In the genomic region with DNA sequence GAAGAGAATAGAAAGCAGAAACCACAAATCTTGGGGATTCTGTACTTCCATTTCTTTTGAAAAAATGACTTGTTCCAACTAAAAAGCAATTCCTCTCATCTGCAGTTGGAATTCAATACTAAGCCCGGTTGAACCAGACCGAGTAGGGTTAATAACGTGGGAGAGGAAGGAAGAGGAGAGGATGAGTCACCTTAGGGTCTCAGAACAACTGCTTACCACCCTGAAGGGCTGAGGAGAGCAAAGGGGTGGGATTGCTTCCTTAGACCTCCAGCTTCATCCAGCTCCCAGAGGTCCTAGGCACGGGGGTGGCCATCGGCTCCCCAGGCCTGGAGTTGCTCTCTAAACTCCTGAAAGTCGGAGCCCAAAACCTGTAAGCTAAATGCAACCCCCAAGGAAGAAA, we compare ENCODE assay signal across 8 mouse cellular contexts. TPM values are rescaled to one million over a fixed set of nuclear protein-coding genes. Genes with fewer than 3 reads are reported as not detected.
DNase-seq lines count a peak whose midpoint lies in the region; ATAC-seq and TF ChIP-seq lines count a peak whose summit lies in the region.

No protein-coding gene starts in this region.

- peak overlapping the region; percentile 96 for H3K9ac ChIP-seq in embryonic facial prominence, embryonic 13.5 days
- H3K9ac ChIP-seq in intestine, postnatal 0 days (ENCODE audit: low read depth, low read length) = peak overlapping the region; percentile 78; the same call in 1 of the 2 replicates
- peak overlapping the region; percentile 82 for H3K9ac ChIP-seq in neural tube, embryonic 14.5 days (replicated peaks; ENCODE audit: low read depth, low read length)

- H3K4me3 ChIP-seq in left cerebral cortex, adult 2 months = peak overlapping the region; percentile 86
- peak overlapping the region; percentile 82 for H3K4me3 ChIP-seq in embryonic facial prominence, embryonic 13.5 days
- H3K4me3 ChIP-seq in intestine, postnatal 0 days (ENCODE audit: low read depth, low read length) = peak overlapping the region; percentile 81
- peak overlapping the region; percentile 78 for H3K4me3 ChIP-seq in neural tube, embryonic 14.5 days (ENCODE audit: low read depth, low read length)

- H3K9me3 ChIP-seq in embryonic facial prominence, embryonic 13.5 days = no peaks in the 10 kb centered on the region
- H3K9me3 ChIP-seq in intestine, postnatal 0 days (ENCODE audit: control insufficient read depth) = no peaks in the 10 kb centered on the region
- H3K9me3 ChIP-seq in neural tube, embryonic 14.5 days (ENCODE audit: control insufficient read depth, low read length) = no peaks in the 10 kb centered on the region

- ATAC-seq in embryonic facial prominence, embryonic 13.5 days (ENCODE audit: insufficient number of reproducible peaks, insufficient read depth, low FRiP score, low TSS enrichment, low read depth) = no peak
- ATAC-seq in intestine, postnatal 0 days = no peak
- ATAC-seq in neural tube, embryonic 14.5 days (ENCODE audit: low read depth) = no peak

- H3K4me1 ChIP-seq in embryonic facial prominence, embryonic 13.5 days = peaks cover 43% of the 10 kb centered on the region
- peaks cover 16% of the 10 kb centered on the region; the same call in 1 of the 2 replicates for H3K4me1 ChIP-seq in intestine, postnatal 0 days (replicated peaks; ENCODE audit: control insufficient read depth, insufficient read depth, low read length)
- peaks cover 31% of the 10 kb centered on the region for H3K4me1 ChIP-seq in neural tube, embryonic 14.5 days (ENCODE audit: control insufficient read depth, insufficient read depth, low read length)

- intact Hi-C loops in left cerebral cortex, adult 2 months (cut with DNase I) = no loop called here
- intact Hi-C loops in left cerebral cortex, postnatal 10 days (cut with DNase I) = no loop called here

- peak overlapping the region; percentile 97; the same call in 1 of the 2 replicates for H3K27ac ChIP-seq in left cerebral cortex, adult 2 months
- peak overlapping the region; percentile 99 for H3K27ac ChIP-seq in embryonic facial prominence, embryonic 13.5 days
- peak overlapping the region; percentile 95 for H3K27ac ChIP-seq in intestine, postnatal 0 days (ENCODE audit: low read depth, low read length)
- no peak overlapping the region; the same call in 1 of the 2 replicates for H3K27ac ChIP-seq in neural tube, embryonic 14.5 days (ENCODE audit: low read depth, low read length)

- no peak for DNase-seq in left cerebral cortex, adult 2 months (ENCODE audit: extremely low spot score in 1 of 2, low spot score in 2 of 2)
- DNase-seq in left cerebral cortex, postnatal 10 days (ENCODE audit: extremely low spot score in 1 of 2, low spot score in 2 of 2) = no peak
- no peak for DNase-seq in thymus, postnatal 0 days (ENCODE audit: low spot score)
- no peak for DNase-seq in layer of hippocampus, postnatal 10 days (ENCODE audit: low spot score in 2 of 2)
- DNase-seq in spleen, postnatal 14 days (ENCODE audit: low spot score in 2 of 2) = no peak

- peak overlapping the region; percentile 85 for H3K4me2 ChIP-seq in embryonic facial prominence, embryonic 13.5 days
- peak overlapping the region; percentile 97 for H3K4me2 ChIP-seq in intestine, postnatal 0 days (replicated peaks; ENCODE audit: low read depth)
- peak overlapping the region; percentile 57 for H3K4me2 ChIP-seq in neural tube, embryonic 14.5 days (ENCODE audit: low read depth, low read length)

- 4% methylated on average over 6 of the region's 6 CpGs for WGBS in embryonic facial prominence, embryonic 13.5 days
- 20% methylated on average over 6 of the region's 6 CpGs for WGBS in intestine, postnatal 0 days
- WGBS in neural tube, embryonic 14.5 days = 19% methylated on average over 6 of the region's 6 CpGs

- H3K27me3 ChIP-seq in embryonic facial prominence, embryonic 13.5 days = no peaks in the 10 kb centered on the region
- H3K27me3 ChIP-seq in intestine, postnatal 0 days (replicated peaks; ENCODE audit: control insufficient read depth, insufficient read depth, low read length) = no peaks in the 10 kb centered on the region
- no peaks in the 10 kb centered on the region; the same call in 1 of the 2 replicates for H3K27me3 ChIP-seq in neural tube, embryonic 14.5 days (ENCODE audit: control insufficient read depth, insufficient read depth, low read length)

- TF ChIP-seq CTCF in left cerebral cortex, adult 2 months (IDR thresholded peaks at IDR 0.05) = no peak
- no peak for TF ChIP-seq CTCF in intestine, postnatal 0 days (IDR thresholded peaks at IDR 0.05; ENCODE audit: low read depth)

- peaks cover 45% of the 10 kb centered on the region for H3K36me3 ChIP-seq in embryonic facial prominence, embryonic 13.5 days
- peaks cover 24% of the 10 kb centered on the region for H3K36me3 ChIP-seq in intestine, postnatal 0 days (ENCODE audit: control insufficient read depth, insufficient read depth)
- peaks cover 8% of the 10 kb centered on the region; the same call in 1 of the 2 replicates for H3K36me3 ChIP-seq in neural tube, embryonic 14.5 days (ENCODE audit: control insufficient read depth, insufficient read depth, low read length)

RNA-seq across cellular contexts. Expression of a gene that starts 0.5 kb away (rescaled TPM):
- total RNA-seq in left cerebral cortex, adult 2 months (2021) = 10 to 100 TPM; 62.3 TPM
- 10 to 100 TPM; 61.9 to 63.1 TPM for total RNA-seq in left cerebral cortex, postnatal 10 days (2021)
- 58.8 and 60.4 TPM in 2 replicates for polyA plus RNA-seq in embryonic facial prominence, embryonic 13.5 days (2015; fragmentation: Nextera tagmentation; extraction: Ambion mirVana)
- 28.2 and 31.8 TPM in 2 replicates for polyA plus RNA-seq in intestine, postnatal 0 days (2015; fragmentation: Nextera tagmentation; extraction: Ambion mirVana)
- 35.6 and 42.1 TPM in 2 replicates for polyA plus RNA-seq in neural tube, embryonic 14.5 days (2014; fragmentation: Nextera tagmentation; extraction: Ambion mirVana)
- polyA plus RNA-seq in thymus, postnatal 0 days (2015; fragmentation: Nextera tagmentation; extraction: Ambion mirVana) = 32.5 and 32.8 TPM in 2 replicates
- total RNA-seq in layer of hippocampus, postnatal 10 days (2021) = 10 to 100 TPM; 59.9 to 65.7 TPM

RNA-seq across cellular contexts. Expression of a gene that starts 0.8 kb away (rescaled TPM):
- 10 to 100 TPM in 1 of 2 experiments, 1 to 10 TPM in 1; 7.9 to 10.3 TPM for total RNA-seq in left cerebral cortex, adult 2 months (2021)
- 10 to 100 TPM; 12.2 to 12.5 TPM for total RNA-seq in left cerebral cortex, postnatal 10 days (2021)
- polyA plus RNA-seq in embryonic facial prominence, embryonic 13.5 days (2015; fragmentation: Nextera tagmentation; extraction: Ambion mirVana) = 25.5 and 26.0 TPM in 2 replicates
- 5.1 and 5.7 TPM in 2 replicates for polyA plus RNA-seq in intestine, postnatal 0 days (2015; fragmentation: Nextera tagmentation; extraction: Ambion mirVana)
- polyA plus RNA-seq in neural tube, embryonic 14.5 days (2014; fragmentation: Nextera tagmentation; extraction: Ambion mirVana) = 13.9 and 16.6 TPM in 2 replicates
- polyA plus RNA-seq in thymus, postnatal 0 days (2015; fragmentation: Nextera tagmentation; extraction: Ambion mirVana) = 6.0 and 6.6 TPM in 2 replicates
- total RNA-seq in layer of hippocampus, postnatal 10 days (2021) = 10 to 100 TPM; 13.9 to 17.6 TPM

RNA-seq across cellular contexts. Expression of a gene that starts 12.7 kb away (rescaled TPM):
- total RNA-seq in left cerebral cortex, adult 2 months (2021) = under 1 TPM; 0.48 to 0.63 TPM
- total RNA-seq in left cerebral cortex, postnatal 10 days (2021) = under 1 TPM; 0.49 to 0.59 TPM
- 0.80 and 1.0 TPM in 2 replicates for polyA plus RNA-seq in embryonic facial prominence, embryonic 13.5 days (2015; fragmentation: Nextera tagmentation; extraction: Ambion mirVana)
- polyA plus RNA-seq in intestine, postnatal 0 days (2015; fragmentation: Nextera tagmentation; extraction: Ambion mirVana) = 0.97 and 1.4 TPM in 2 replicates
- polyA plus RNA-seq in neural tube, embryonic 14.5 days (2014; fragmentation: Nextera tagmentation; extraction: Ambion mirVana) = 0.70 and 0.71 TPM in 2 replicates
- polyA plus RNA-seq in thymus, postnatal 0 days (2015; fragmentation: Nextera tagmentation; extraction: Ambion mirVana) = 0.48 and 0.67 TPM in 2 replicates
- under 1 TPM; 0.53 to 0.89 TPM for total RNA-seq in layer of hippocampus, postnatal 10 days (2021)

RNA-seq across cellular contexts. Expression of a gene that starts 13.8 kb away (rescaled TPM):
- total RNA-seq in left cerebral cortex, adult 2 months (2021) = 10 to 100 TPM; 33.0 to 33.6 TPM
- total RNA-seq in left cerebral cortex, postnatal 10 days (2021) = 10 to 100 TPM; 37.4 to 42.2 TPM
- polyA plus RNA-seq in embryonic facial prominence, embryonic 13.5 days (2015; fragmentation: Nextera tagmentation; extraction: Ambion mirVana) = 252 and 265 TPM in 2 replicates
- polyA plus RNA-seq in intestine, postnatal 0 days (2015; fragmentation: Nextera tagmentation; extraction: Ambion mirVana) = 90.3 and 92.1 TPM in 2 replicates
- polyA plus RNA-seq in neural tube, embryonic 14.5 days (2014; fragmentation: Nextera tagmentation; extraction: Ambion mirVana) = 146 and 168 TPM in 2 replicates
- 186 and 199 TPM in 2 replicates for polyA plus RNA-seq in thymus, postnatal 0 days (2015; fragmentation: Nextera tagmentation; extraction: Ambion mirVana)
- 10 to 100 TPM; 40.9 to 48.2 TPM for total RNA-seq in layer of hippocampus, postnatal 10 days (2021)

RNA-seq across cellular contexts. Expression of a gene that starts 18.1 kb away (rescaled TPM):
- total RNA-seq in left cerebral cortex, adult 2 months (2021) = 1 to 10 TPM; 7.9 to 9.0 TPM
- 1 to 10 TPM; 4.4 to 6.7 TPM for total RNA-seq in left cerebral cortex, postnatal 10 days (2021)
- 35.2 and 41.2 TPM in 2 replicates for polyA plus RNA-seq in embryonic facial prominence, embryonic 13.5 days (2015; fragmentation: Nextera tagmentation; extraction: Ambion mirVana)
- polyA plus RNA-seq in intestine, postnatal 0 days (2015; fragmentation: Nextera tagmentation; extraction: Ambion mirVana) = 70.2 and 70.4 TPM in 2 replicates
- 21.2 and 21.9 TPM in 2 replicates for polyA plus RNA-seq in neural tube, embryonic 14.5 days (2014; fragmentation: Nextera tagmentation; extraction: Ambion mirVana)
- polyA plus RNA-seq in thymus, postnatal 0 days (2015; fragmentation: Nextera tagmentation; extraction: Ambion mirVana) = 102 and 113 TPM in 2 replicates
- 1 to 10 TPM; 3.7 to 6.0 TPM for total RNA-seq in layer of hippocampus, postnatal 10 days (2021)
